Mouse (Mus musculus) cerebellum, adult 11-12 months (tissue): ENCODE data around the gene Nbr1.
"Not testable (repeated sequence)": the region's sequence is repeated elsewhere in the genome, so short reads cannot be mapped to it uniquely, and the experiment has no call there.

Experiments used
- DNase-seq: peaks from one replicate; pipeline ENCODE4 v3.0.0; 2022

The Nbr1 gene

GRCm38 (mm10) chr11:101626995-101627856, 75.3 kb downstream of the Nbr1 start, which contains the start of gene Rdm1:
Gene Rdm1 (plus strand): TSS chr11:101627195.
- peak; percentile 79 for DNase-seq

- peak; percentile 68 for DNase-seq
These were observed 76.1 kb downstream of the Nbr1 start for GRCm38 (mm10) chr11:101627857-101628559.

- not testable (repeated sequence) for DNase-seq
These were observed 76.9 kb downstream of the Nbr1 start for GRCm38 (mm10) chr11:101628733-101629417.
